Mouse (Mus musculus) forebrain, embryonic 16.5 days (tissue): ENCODE measurements around the gene Glra3. TPM values are rescaled to one million over a fixed set of nuclear protein-coding genes. Genes with fewer than 3 reads are reported as not detected.

Source experiments
- ATAC-seq: fragments of 200-750 bp; cut with Nextera tagmentation; 2 replicates; pipeline ENCODE4 v1.8.0; 2017; ENCODE audit warnings: mild to moderate bottlenecking, moderate library complexity
- H3K27ac ChIP-seq: fragments of 300-500 bp; sonication (generic); 2 replicates; pipeline ENCODE4 v1.5.1; 2014; ENCODE audit warnings: low read length, control low read depth
- H3K27me3 ChIP-seq: fragments of 300-500 bp; sonication (generic); replicated peaks from 2 replicates; pipeline ENCODE4 v1.6.1; 2014; ENCODE audit warnings: low read length; ENCODE audit not compliant: control insufficient read depth, insufficient read depth
- H3K36me3 ChIP-seq: fragments of 300-500 bp; sonication (generic); 2 replicates; pipeline ENCODE4 v1.6.1; 2014; ENCODE audit not compliant: control insufficient read depth, insufficient read depth
- H3K4me1 ChIP-seq: fragments of 300-500 bp; sonication (generic); replicated peaks from 2 replicates; pipeline ENCODE4 v1.6.1; 2014; ENCODE audit warnings: low read length; ENCODE audit not compliant: control insufficient read depth, insufficient read depth
- H3K4me2 ChIP-seq: fragments of 300-500 bp; sonication (generic); 2 replicates; pipeline ENCODE4 v1.6.1; 2014; ENCODE audit warnings: mild to moderate bottlenecking, low read length, control low read depth
- H3K4me3 ChIP-seq: fragments of 300-500 bp; sonication (generic); replicated peaks from 2 replicates; pipeline ENCODE4 v1.5.1; 2014; ENCODE audit warnings: mild to moderate bottlenecking, low read length, control low read depth
- H3K9ac ChIP-seq: fragments of 300-500 bp; sonication (generic); replicated peaks from 2 replicates; pipeline ENCODE4 v1.6.1; 2014; ENCODE audit warnings: low read depth, low read length, control low read depth
- H3K9me3 ChIP-seq: fragments of 300-500 bp; sonication (generic); 2 replicates; pipeline ENCODE4 v1.6.1; 2016; ENCODE audit warnings: low read length; ENCODE audit not compliant: control insufficient read depth
- WGBS: fragments of 180-500 bp; shearing (Covaris S2); extraction: QIAGEN DNeasy Blood & Tissue Kit; methylation state at CpG from one replicate; pipeline ENCODE4 v1.1.7; 2014; 5-methylcytosine and 5-hydroxymethylcytosine counted together
- polyA plus RNA-seq: library from polyadenylated mRNA; unstranded; fragments of >200 nt; fragmentation: Nextera tagmentation; extraction: Ambion mirVana; gene quantifications from 2 replicates; pipeline ENCODE4 v1.2.1, GENCODE M21; 2015

Glra3 gene
- polyA plus RNA-seq = 0.43 and 1.2 TPM in 2 replicates

- WGBS = 3% methylated on average over 11 of the region's 11 CpGs
- peak; percentile 99 for ATAC-seq
- H3K36me3 ChIP-seq = no peaks in the 10 kb centered on the region
- H3K9me3 ChIP-seq = no peaks in the 10 kb centered on the region
- peaks cover 8% of the 10 kb centered on the region for H3K4me1 ChIP-seq
- peak within 1 kb of the TSS; percentile 14 for H3K9ac ChIP-seq
- H3K27ac ChIP-seq = no peak within 1 kb of the TSS
- H3K4me3 ChIP-seq = peak within 1 kb of the TSS; percentile 44
- H3K4me2 ChIP-seq = peak within 1 kb of the TSS; percentile 62
- 0 out of 2 replicates have a peak, but pooled peaks cover 2% of the 10 kb centered on the region for H3K27me3 ChIP-seq
These were observed at the start of gene Glra3 for GRCm38 (mm10) chr8:55939870-55940525. Gene Glra3 (plus strand): TSS chr8:55940460.

DNA sequence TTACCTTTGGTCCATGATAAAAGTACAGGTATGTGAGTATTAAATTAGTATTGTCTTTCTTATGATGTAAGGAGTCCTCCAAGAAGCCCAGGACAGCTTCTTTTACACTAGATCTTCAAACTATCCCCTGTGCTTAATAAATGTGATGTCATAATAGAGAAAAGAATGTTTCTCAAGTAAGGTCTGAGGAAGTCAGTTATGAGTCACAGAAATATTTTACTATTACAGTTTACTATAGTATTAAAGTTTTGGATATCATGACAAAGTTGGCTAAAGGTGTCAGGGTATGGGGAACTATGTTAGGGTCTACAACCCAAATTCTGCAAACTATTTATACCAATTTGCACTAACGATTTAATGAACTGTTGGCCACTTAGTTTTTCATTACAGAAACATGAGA is 33.4 kb upstream of the Glra3 start, which contains the start of gene Adam29:
Adam29 (minus strand) TSS at position 101 of the 400 bp plus-strand sequence.
- no peaks in the 10 kb centered on the region for H3K27me3 ChIP-seq
- H3K9ac ChIP-seq = no peak within 1 kb of the TSS
- ATAC-seq = no peak
- no peak within 1 kb of the TSS for H3K4me3 ChIP-seq
- H3K9me3 ChIP-seq = no peaks in the 10 kb centered on the region
- H3K36me3 ChIP-seq = no peaks in the 10 kb centered on the region
- 76% methylated on average over 1 of the region's 1 CpGs for WGBS
- no peak within 1 kb of the TSS for H3K27ac ChIP-seq
- no peak within 1 kb of the TSS for H3K4me2 ChIP-seq
- H3K4me1 ChIP-seq = no peaks in the 10 kb centered on the region

DNA sequence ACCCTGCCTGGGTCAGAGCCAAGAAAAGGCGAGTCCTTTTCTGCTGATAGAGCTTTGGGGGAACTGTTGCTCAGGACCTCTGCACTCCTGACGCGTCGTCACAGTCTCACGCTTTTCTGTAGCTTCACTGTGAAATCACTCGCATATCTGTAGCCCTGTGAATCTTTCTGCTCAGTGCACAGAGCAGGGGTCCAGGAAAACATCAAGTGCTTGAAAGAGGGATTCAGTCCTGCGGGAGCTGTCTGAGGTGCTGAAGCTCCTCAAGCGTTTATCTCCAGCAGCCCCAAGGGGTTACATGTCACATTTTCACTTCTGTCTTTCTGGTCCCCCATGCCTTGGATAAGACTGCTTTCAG is 243 bp downstream of the Glra3 start:
- H3K9ac ChIP-seq = peak overlapping the region; percentile 14
- H3K27ac ChIP-seq = no peak overlapping the region
- H3K9me3 ChIP-seq = no peaks in the 10 kb centered on the region
- 0 out of 2 replicates have a peak, but pooled peaks cover 2% of the 10 kb centered on the region for H3K27me3 ChIP-seq
- peak; percentile 89 for ATAC-seq
- peak overlapping the region; percentile 62 for H3K4me2 ChIP-seq
- WGBS = 1% methylated on average over 8 of the region's 8 CpGs
- H3K36me3 ChIP-seq = no peaks in the 10 kb centered on the region
- peaks cover 8% of the 10 kb centered on the region for H3K4me1 ChIP-seq
- H3K4me3 ChIP-seq = peak overlapping the region; percentile 44

GRCm38 (mm10) chr8:55964759-55965320 is 24.6 kb downstream of the Glra3 start:
- H3K9me3 ChIP-seq = no peaks in the 10 kb centered on the region

GRCm38 (mm10) chr8:55997859-55998258 is 57.6 kb downstream of the Glra3 start:
- Histone ChIP-seq H3K4me1 (no peaks in the 10 kb centered on the region), H3K9me3 (no peaks in the 10 kb centered on the region), H3K27me3 (no peaks in the 10 kb centered on the region), H3K27ac (no peak overlapping the region), H3K9ac (no peak overlapping the region), H3K4me2 (no peak overlapping the region), H3K4me3 (no peak overlapping the region), H3K36me3 (no peaks in the 10 kb centered on the region)
- 56% methylated on average over 3 of the region's 3 CpGs for WGBS
- ATAC-seq = peak; percentile 90

More at GRCm38 (mm10) chr8:55964759-55965320, 24.6 kb downstream of the Glra3 start:
- Histone ChIP-seq H3K4me2 (no peak overlapping the region), H3K27ac (no peak overlapping the region), H3K36me3 (no peaks in the 10 kb centered on the region), H3K27me3 (peaks cover 2% of the 10 kb centered on the region; the same call in 1 of the 2 replicates), H3K4me1 (no peaks in the 10 kb centered on the region), H3K9ac (no peak overlapping the region), H3K4me3 (no peak overlapping the region)
- peak; percentile 50; the same call in 1 of the 2 replicates for ATAC-seq
- WGBS = 12% methylated on average over 3 of the region's 3 CpGs

DNA sequence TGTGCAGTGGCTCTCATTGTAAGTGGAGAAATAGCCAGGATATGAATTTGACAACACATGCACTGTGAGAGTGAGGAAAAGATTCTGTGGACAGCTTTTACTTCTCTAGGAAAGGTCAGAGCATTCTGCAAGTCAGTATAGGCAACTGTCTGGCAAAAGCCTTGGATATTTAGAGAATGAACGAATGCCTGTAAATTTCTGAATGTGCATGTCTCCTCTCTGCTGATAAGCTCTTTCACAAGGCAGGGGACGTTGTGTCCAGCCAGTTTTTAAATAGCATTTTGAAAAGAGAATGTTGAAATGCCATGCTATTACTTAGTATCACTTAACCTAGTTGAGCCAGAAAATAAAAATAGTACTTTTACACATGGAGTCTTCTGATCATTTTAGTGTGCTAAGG is 114.1 kb downstream of the Glra3 start:
- H3K27me3 ChIP-seq = no peaks in the 10 kb centered on the region
- H3K9me3 ChIP-seq = no peaks in the 10 kb centered on the region
- H3K9ac ChIP-seq = no peak overlapping the region
- H3K4me3 ChIP-seq = no peak overlapping the region
- H3K4me1 ChIP-seq = no peaks in the 10 kb centered on the region
- H3K36me3 ChIP-seq = no peaks in the 10 kb centered on the region
- ATAC-seq = no peak
- H3K27ac ChIP-seq = no peak overlapping the region
- WGBS = 74% methylated on average over 2 of the region's 2 CpGs
- H3K4me2 ChIP-seq = no peak overlapping the region

DNA sequence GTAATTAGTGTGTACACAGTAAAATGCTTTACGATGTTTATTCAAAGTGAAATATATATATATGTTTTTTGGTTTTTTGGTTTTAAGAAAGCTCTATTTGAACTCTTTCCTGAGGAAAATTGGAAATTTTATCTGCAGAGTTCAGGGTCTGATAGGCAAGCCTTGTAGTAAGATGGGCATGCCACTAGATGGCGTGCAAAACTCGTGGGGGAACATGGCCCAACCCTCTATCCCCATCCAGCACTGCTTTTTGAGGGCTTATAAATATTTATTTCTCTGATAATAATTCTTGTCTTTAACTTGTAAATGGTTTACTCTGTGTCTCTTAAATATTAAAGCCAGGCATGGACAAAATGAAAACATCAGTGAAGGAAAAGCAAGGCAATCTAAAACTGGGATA is 122.8 kb downstream of the Glra3 start:
- ATAC-seq = no peak; the same call in 1 of the 2 replicates
- H3K9me3 ChIP-seq = no peaks in the 10 kb centered on the region
- no peak overlapping the region for H3K4me3 ChIP-seq
- H3K4me1 ChIP-seq = no peaks in the 10 kb centered on the region
- H3K9ac ChIP-seq = no peak overlapping the region
- H3K36me3 ChIP-seq = no peaks in the 10 kb centered on the region
- H3K27ac ChIP-seq = no peak overlapping the region
- no peaks in the 10 kb centered on the region for H3K27me3 ChIP-seq
- H3K4me2 ChIP-seq = no peak overlapping the region
- WGBS = 22% methylated on average over 3 of the region's 3 CpGs

DNA sequence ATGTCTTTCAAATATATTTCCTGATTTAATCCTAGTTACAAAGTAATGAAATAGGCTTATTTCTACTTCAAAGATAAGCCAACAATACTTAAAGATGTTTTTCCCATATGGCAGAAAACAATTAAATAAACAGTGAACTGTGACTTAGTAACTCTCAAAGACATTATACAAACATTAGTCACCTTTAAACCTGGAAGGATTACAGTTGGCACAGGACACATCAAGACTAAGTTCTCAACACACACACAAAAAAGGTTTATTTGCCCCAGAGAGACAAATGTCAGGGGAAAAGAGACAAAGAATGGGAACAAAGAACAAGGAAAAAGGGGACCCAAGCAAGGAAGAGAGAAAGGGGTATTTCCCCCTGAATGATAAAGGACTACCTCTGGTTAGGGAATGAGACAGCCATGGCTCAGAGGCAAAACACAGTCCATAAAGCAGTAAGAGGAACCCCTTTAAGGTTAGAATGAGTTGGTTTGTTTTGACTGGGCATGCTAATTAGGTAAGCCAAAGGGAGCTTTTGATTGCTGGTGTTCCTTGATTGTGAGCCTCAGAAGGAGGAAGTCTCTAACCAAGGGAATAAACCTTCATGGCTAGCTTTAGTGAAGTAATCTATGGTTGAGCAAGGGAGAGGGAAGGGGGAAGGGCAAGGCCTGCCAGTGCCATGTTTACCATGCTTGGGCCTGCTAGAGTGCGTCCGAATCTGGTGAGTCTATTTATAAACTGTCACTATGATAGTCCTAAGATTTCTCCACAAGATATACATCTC is 130.4 kb downstream of the Glra3 start:
- Histone ChIP-seq H3K9me3 (no peaks in the 10 kb centered on the region), H3K27me3 (no peaks in the 10 kb centered on the region), H3K4me3 (no peak overlapping the region), H3K27ac (no peak overlapping the region), H3K9ac (no peak overlapping the region), H3K4me2 (no peak overlapping the region), H3K36me3 (no peaks in the 10 kb centered on the region), H3K4me1 (no peaks in the 10 kb centered on the region)
- 64% methylated on average over 2 of the region's 2 CpGs for WGBS
- ATAC-seq = no peak

GRCm38 (mm10) chr8:56083654-56084053 is 143.4 kb downstream of the Glra3 start:
- no peak for ATAC-seq
- H3K9ac ChIP-seq = no peak overlapping the region
- no peaks in the 10 kb centered on the region for H3K36me3 ChIP-seq
- H3K4me2 ChIP-seq = no peak overlapping the region
- no peak overlapping the region for H3K27ac ChIP-seq
- H3K9me3 ChIP-seq = no peaks in the 10 kb centered on the region
- no peaks in the 10 kb centered on the region for H3K27me3 ChIP-seq
- H3K4me1 ChIP-seq = no peaks in the 10 kb centered on the region
- no peak overlapping the region for H3K4me3 ChIP-seq
